Mouse (Mus musculus) stomach, postnatal 0 days (tissue): ENCODE results near the gene Cd5. TPM values are rescaled to one million over a fixed set of nuclear protein-coding genes. Genes with fewer than 3 reads are reported as not detected.
A peak's percentile ranks its signal among the peaks of the same experiment; 100 is the strongest.

Experiments
- ATAC-seq: fragments of 200-750 bp; cut with Nextera tagmentation; 2 replicates; pipeline ENCODE4 v1.8.0; 2017; ENCODE audit not compliant: low FRiP score, low TSS enrichment
- DNase-seq: peaks from one replicate; pipeline ENCODE4 v3.0.0-alpha.2; 2016; ENCODE audit warnings: low spot score
- H3K27ac ChIP-seq: fragments of 300-500 bp; sonication (generic); replicated peaks from 2 replicates; pipeline ENCODE4 v1.5.1; 2014; ENCODE audit warnings: mild to moderate bottlenecking, control low read depth
- H3K27me3 ChIP-seq: fragments of 300-500 bp; sonication (generic); 2 replicates; pipeline ENCODE4 v1.6.1; 2014; ENCODE audit warnings: low read length; ENCODE audit not compliant: control insufficient read depth, insufficient read depth
- H3K36me3 ChIP-seq: fragments of 300-500 bp; sonication (generic); 2 replicates; pipeline ENCODE4 v1.6.1; 2014; ENCODE audit warnings: low read length, mixed read lengths; ENCODE audit not compliant: control insufficient read depth, insufficient read depth
- H3K4me1 ChIP-seq: fragments of 300-500 bp; sonication (generic); replicated peaks from 2 replicates; pipeline ENCODE4 v1.6.1; 2014; ENCODE audit warnings: antibody characterized with exemption; ENCODE audit not compliant: control insufficient read depth, insufficient read depth
- H3K4me2 ChIP-seq: fragments of 300-500 bp; sonication (generic); replicated peaks from 2 replicates; pipeline ENCODE4 v1.6.1; 2014; ENCODE audit warnings: low read depth, mild to moderate bottlenecking, control low read depth, moderate library complexity
- H3K4me3 ChIP-seq: fragments of 300-500 bp; sonication (generic); 2 replicates; pipeline ENCODE4 v1.5.1; 2014; ENCODE audit warnings: low read depth, low read length, control low read depth
- H3K9ac ChIP-seq: fragments of 300-500 bp; sonication (generic); 2 replicates; pipeline ENCODE4 v1.6.1; 2014; ENCODE audit warnings: mild to moderate bottlenecking, low read length, control low read depth, mixed read lengths
- H3K9me3 ChIP-seq: fragments of 300-500 bp; sonication (generic); 2 replicates; pipeline ENCODE4 v1.6.1; 2016; ENCODE audit warnings: low read length; ENCODE audit not compliant: control insufficient read depth
- CTCF ChIP-seq: IDR thresholded peaks from 2 replicates; pipeline ENCODE4 v1.5.1; 2016; ENCODE audit warnings: antibody characterized with exemption, low read depth, mild to moderate bottlenecking, moderate library complexity
- EP300 ChIP-seq: optimal IDR thresholded peaks from 2 replicates; pipeline ENCODE3; 2016; ENCODE audit warnings: antibody characterized with exemption
- WGBS: fragments of 180-500 bp; shearing (Covaris S2); extraction: QIAGEN DNeasy Blood & Tissue Kit; methylation state at CpG from one replicate; pipeline ENCODE4 v1.1.7; 2014; 5-methylcytosine and 5-hydroxymethylcytosine counted together
- polyA plus RNA-seq: library from polyadenylated mRNA; unstranded; fragments of >200 nt; fragmentation: Nextera tagmentation; extraction: Ambion mirVana; gene quantifications from 2 replicates; pipeline ENCODE4 v1.2.1, GENCODE M21; 2015

Cd5 gene
- polyA plus RNA-seq, 1 experiment from 2014 or later, result 1.8 TPM

- DNase-seq, result no peak
- Histone ChIP-seq H3K36me3 (no peaks in the 10 kb centered on the region), H3K4me2 (no peak overlapping the region), H3K9me3 (no peaks in the 10 kb centered on the region), H3K27me3 (no peaks in the 10 kb centered on the region), H3K4me3 (no peak overlapping the region), H3K4me1 (no peaks in the 10 kb centered on the region), H3K27ac (no peak overlapping the region), H3K9ac (no peak overlapping the region)
- ATAC-seq, result no peak
- TF ChIP-seq CTCF, result no peak
- no peak for TF ChIP-seq EP300
- 57% methylated on average over 5 of the region's 5 CpGs for WGBS
Measured at GRCm38 (mm10) chr19:10721064-10721463, 17.7 kb downstream of the Cd5 start.

GRCm38 (mm10) chr19:10720524-10720923 is 18.3 kb downstream of the Cd5 start:
- H3K27ac ChIP-seq, result no peak overlapping the region
- no peaks in the 10 kb centered on the region for H3K4me1 ChIP-seq
- 28% methylated on average over 3 of the region's 3 CpGs for WGBS
- no peak overlapping the region for H3K9ac ChIP-seq
- no peak for TF ChIP-seq EP300
- no peak overlapping the region for H3K4me3 ChIP-seq
- H3K27me3 ChIP-seq, result no peaks in the 10 kb centered on the region
- H3K9me3 ChIP-seq, result no peaks in the 10 kb centered on the region
- no peak overlapping the region for H3K4me2 ChIP-seq
- DNase-seq (no peak), ATAC-seq (no peak)
- H3K36me3 ChIP-seq, result no peaks in the 10 kb centered on the region

GRCm38 (mm10) chr19:10719751-10720150 is 19.1 kb downstream of the Cd5 start:
- Histone ChIP-seq H3K9ac (peak overlapping the region; percentile 8; the same call in 1 of the 2 replicates), H3K27ac (no peak overlapping the region), H3K9me3 (no peaks in the 10 kb centered on the region), H3K36me3 (no peaks in the 10 kb centered on the region), H3K27me3 (no peaks in the 10 kb centered on the region), H3K4me2 (no peak overlapping the region), H3K4me1 (no peaks in the 10 kb centered on the region), H3K4me3 (no peak overlapping the region)
- ATAC-seq (no peak), DNase-seq (no peak)
- TF ChIP-seq EP300, result no peak
- TF ChIP-seq CTCF, result no peak
- WGBS, result 37% methylated on average over 2 of the region's 2 CpGs

GRCm38 (mm10) chr19:10718251-10718775 is 20.5 kb downstream of the Cd5 start:
- ATAC-seq, result 0 out of 2 replicates have a peak, but pooled peaks have one; percentile 11
- no peak for DNase-seq
- H3K36me3 ChIP-seq, result peaks cover 3% of the 10 kb centered on the region; the same call in 1 of the 2 replicates
- no peaks in the 10 kb centered on the region for H3K27me3 ChIP-seq
- H3K4me3 ChIP-seq, result no peak overlapping the region
- H3K27ac ChIP-seq, result no peak overlapping the region
- 66% methylated on average over 7 of the region's 7 CpGs for WGBS
- TF ChIP-seq EP300 (no peak), CTCF (no peak)
- no peaks in the 10 kb centered on the region for H3K9me3 ChIP-seq
- no peak overlapping the region for H3K9ac ChIP-seq
- H3K4me1 ChIP-seq, result no peaks in the 10 kb centered on the region
- no peak overlapping the region for H3K4me2 ChIP-seq

- peaks cover 22% of the 10 kb centered on the region for H3K36me3 ChIP-seq
- no peaks in the 10 kb centered on the region for H3K4me1 ChIP-seq
- DNase-seq, result no peak
- H3K4me3 ChIP-seq, result no peak overlapping the region
- H3K9ac ChIP-seq, result no peak overlapping the region
- H3K27ac ChIP-seq, result no peak overlapping the region
- 71% methylated on average over 6 of the region's 6 CpGs for WGBS
- ATAC-seq, result no peak
- TF ChIP-seq CTCF (no peak), EP300 (no peak)
- H3K27me3 ChIP-seq, result no peaks in the 10 kb centered on the region
- no peaks in the 10 kb centered on the region for H3K9me3 ChIP-seq
- H3K4me2 ChIP-seq, result no peak overlapping the region
Measured at GRCm38 (mm10) chr19:10715476-10715875, 23.3 kb downstream of the Cd5 start.

- no peak for TF ChIP-seq EP300
- peak; percentile 90 for TF ChIP-seq CTCF
- no peak overlapping the region for H3K27ac ChIP-seq
- peaks cover 22% of the 10 kb centered on the region for H3K36me3 ChIP-seq
- WGBS, result 24% methylated on average over 4 of the region's 4 CpGs
- H3K4me1 ChIP-seq, result no peaks in the 10 kb centered on the region
- DNase-seq, result peak; percentile 81
- H3K4me2 ChIP-seq, result no peak overlapping the region
- H3K9me3 ChIP-seq, result no peaks in the 10 kb centered on the region
- H3K9ac ChIP-seq, result no peak overlapping the region
- ATAC-seq, result peak; percentile 41; the same call in 1 of the 2 replicates
- no peak overlapping the region for H3K4me3 ChIP-seq
- H3K27me3 ChIP-seq, result no peaks in the 10 kb centered on the region
Measured at GRCm38 (mm10) chr19:10714682-10715475, 23.9 kb downstream of the Cd5 start.
